Mouse (Mus musculus) small intestine, adult 2 months (tissue): ENCODE results near the gene Itpkb.

Source experiments
- CTCF ChIP-seq: fragments of 200-500 bp; IDR thresholded peaks from 2 replicates; pipeline ENCODE4 v1.5.1; 2012; ENCODE audit warnings: low read depth, mild to moderate bottlenecking, control low read depth, inconsistent platforms, low read length, moderate library complexity, mixed read lengths; ENCODE audit not compliant: insufficient replicate concordance, insufficient read length; ENCODE audit errors: extremely low read depth
- POLR2A ChIP-seq: fragments of 200-500 bp; IDR thresholded peaks from 2 replicates; pipeline ENCODE4 v1.6.1; 2012; ENCODE audit warnings: low read depth, mild to moderate bottlenecking, control low read depth, inconsistent platforms, low read length, moderate library complexity

DNA sequence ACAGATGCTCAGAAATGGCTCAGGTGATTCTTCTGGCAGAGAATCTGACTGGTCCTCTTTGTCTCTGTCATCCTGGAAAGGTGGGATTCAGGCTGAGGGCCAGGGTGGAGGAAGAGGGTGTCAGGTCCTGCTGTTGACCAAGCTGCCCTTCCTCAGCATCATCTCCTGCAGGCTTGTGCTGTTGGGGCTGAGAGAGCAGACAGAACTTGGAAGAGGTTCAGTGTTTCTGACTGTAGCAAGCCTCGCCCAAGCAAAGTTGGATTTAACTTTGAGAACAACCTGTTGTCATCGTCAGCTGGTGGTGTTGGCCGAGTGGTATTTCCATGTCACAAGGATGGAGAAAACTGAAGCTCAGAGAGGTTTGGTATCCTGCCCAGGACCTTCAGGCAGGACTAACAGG is 74.4 kb downstream of the Itpkb start:
- TF ChIP-seq POLR2A (no peak), CTCF (no peak)
